Mouse (Mus musculus): Measurements from ENCODE around the gene Apoe.

- TF ChIP-seq CTCF (IDR thresholded peaks at IDR 0.05; ENCODE audit: low read depth) (no peak), EP300 (IDR thresholded peaks at IDR 0.05; ENCODE audit: low read depth) (no peak)
Measured at GRCm38 (mm10) chr7:19744590-19745385, 45.8 kb upstream of the Apoe start.

All from liver, postnatal 0 days (tissue).